Mouse (Mus musculus) bone marrow, adult 2 months (tissue): Measurements from ENCODE around the gene Sbpl. TPM values are rescaled to one million over a fixed set of nuclear protein-coding genes. Genes with fewer than 3 reads are reported as not detected.
"Not testable (repeated sequence)": the region's sequence is repeated elsewhere in the genome, so short reads cannot be mapped to it uniquely, and the experiment has no call there.

Source experiments
- H3K27ac ChIP-seq: fragments of 200-500 bp; 2 replicates; pipeline ENCODE4 v1.5.1; 2012; ENCODE audit warnings: low read depth, mild to moderate bottlenecking, control low read depth, inconsistent platforms, low read length; ENCODE audit not compliant: control insufficient read depth, poor library complexity, insufficient read depth
- H3K4me1 ChIP-seq: fragments of 200-500 bp; 2 replicates; pipeline ENCODE4 v1.6.1; 2011; ENCODE audit warnings: low read length; ENCODE audit not compliant: control insufficient read depth, insufficient read depth
- H3K4me3 ChIP-seq: fragments of 200-500 bp; replicated peaks from 2 replicates; pipeline ENCODE3; 2011; ENCODE audit warnings: mild to moderate bottlenecking, low read depth, low read length, control low read depth; ENCODE audit not compliant: control insufficient read depth
- CTCF ChIP-seq: fragments of 200-500 bp; IDR thresholded peaks from 2 replicates; pipeline ENCODE4 v1.5.1; 2011; ENCODE audit warnings: low read length, control low read depth; ENCODE audit not compliant: control insufficient read depth, insufficient read depth
- POLR2A ChIP-seq: fragments of 200-500 bp; IDR thresholded peaks from 2 replicates; pipeline ENCODE4 v1.6.1; 2011; ENCODE audit warnings: low read depth, mild to moderate bottlenecking, control low read depth, low read length, borderline replicate concordance; ENCODE audit not compliant: control insufficient read depth
- WGBS: fragments of 180-500 bp; shearing (Covaris S2); methylation state at CpG from one replicate; pipeline ENCODE4 v1.1.7; 2018; 5-methylcytosine and 5-hydroxymethylcytosine counted together
- polyA plus RNA-seq: library from polyadenylated mRNA; stranded (reverse); fragments of >200 nt; gene quantifications from 2 replicates; pipeline ENCODE4 v1.2.4, GENCODE M21; 2011; ENCODE audit warnings: low replicate concordance; ENCODE audit not compliant: missing spikeins, insufficient read depth, insufficient read length

The Sbpl gene
- polyA plus RNA-seq, 1 experiment, result not detected

- 48% methylated on average over 2 of the region's 2 CpGs for WGBS
- Histone ChIP-seq H3K4me3 (no peak overlapping the region), H3K4me1 (no peaks in the 10 kb centered on the region; the same call in 1 of the 2 replicates), H3K27ac (no peak overlapping the region)
- no peak for TF ChIP-seq POLR2A
- TF ChIP-seq CTCF, result peak; percentile 11; the same call in 1 of the 2 replicates
Measured at GRCm38 (mm10) chr17:23968780-23969179, 13.7 kb upstream of the Sbpl start.

DNA sequence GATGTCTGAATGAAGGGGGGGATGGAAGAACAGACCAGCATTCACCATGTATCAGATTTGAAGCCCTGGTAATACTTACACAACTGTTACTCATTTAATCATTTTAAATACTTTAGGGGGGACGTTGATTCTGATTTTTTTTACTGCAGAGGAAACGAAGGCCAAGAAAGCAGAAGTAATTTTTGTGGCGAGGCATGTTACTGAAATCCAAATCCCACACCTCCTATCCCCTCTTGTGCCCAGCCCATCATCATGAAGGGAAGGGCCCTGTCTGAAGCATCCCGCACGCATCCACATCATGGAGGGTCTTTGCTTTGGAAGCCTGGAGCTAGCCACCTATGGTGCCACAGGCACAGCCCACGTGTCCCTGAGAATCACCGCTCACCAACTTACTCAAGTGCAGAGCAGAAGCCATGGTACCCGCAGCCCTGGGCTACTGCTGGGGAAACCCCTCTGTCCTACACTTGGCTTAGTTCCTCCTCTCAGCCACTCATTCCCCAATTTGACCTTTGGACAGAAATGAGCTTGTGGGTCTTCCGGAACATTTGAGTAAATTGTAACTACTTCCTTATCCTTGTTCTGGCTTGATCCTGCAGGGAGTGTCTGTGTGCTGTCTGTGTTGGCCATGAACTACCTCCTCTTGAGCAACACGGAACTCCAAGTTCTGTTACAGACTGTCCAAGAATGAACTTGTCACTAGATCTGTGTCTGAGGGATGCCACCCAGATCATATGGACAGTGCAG is 11.8 kb upstream of the Sbpl start:
- Histone ChIP-seq H3K27ac (no peak overlapping the region), H3K4me1 (no peaks in the 10 kb centered on the region; the same call in 1 of the 2 replicates), H3K4me3 (no peak overlapping the region)
- no peak for TF ChIP-seq POLR2A
- TF ChIP-seq CTCF, result no peak
- WGBS, result 10% methylated on average over 10 of the region's 10 CpGs

DNA sequence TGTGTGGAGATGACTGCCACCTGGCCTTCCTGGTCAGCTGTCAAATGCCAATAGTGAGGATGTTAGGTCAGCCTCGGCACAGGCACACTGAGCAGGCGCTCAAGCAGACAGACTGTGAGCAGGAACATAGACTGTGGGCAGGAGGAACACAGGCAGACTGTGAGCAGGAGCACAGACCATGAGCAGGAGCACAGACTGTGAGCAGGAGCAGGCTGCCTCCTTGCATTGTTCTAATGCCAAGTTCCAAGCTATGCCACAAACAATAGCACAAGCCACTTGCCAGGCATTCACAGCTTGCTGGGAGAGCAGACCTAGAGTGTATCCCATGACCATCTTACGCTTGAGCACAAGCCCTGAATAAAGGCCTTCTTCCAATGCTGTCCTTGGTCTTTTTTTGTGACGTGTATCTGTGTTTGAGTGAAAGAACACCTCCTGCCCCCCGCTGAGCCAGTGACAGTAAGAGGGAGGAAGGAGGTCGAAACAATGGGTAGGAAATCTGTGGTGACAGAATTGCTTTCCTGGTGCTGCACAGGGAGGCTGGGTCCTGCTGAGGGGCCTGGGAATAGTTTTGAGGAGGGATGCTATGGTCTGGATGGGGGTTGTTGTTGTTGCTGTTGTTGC is 10.8 kb upstream of the Sbpl start:
- Histone ChIP-seq H3K4me1 (no peaks in the 10 kb centered on the region; the same call in 1 of the 2 replicates), H3K4me3 (no peak overlapping the region), H3K27ac (no peak overlapping the region)
- 46% methylated on average over 6 of the region's 6 CpGs for WGBS
- TF ChIP-seq CTCF (no peak), POLR2A (no peak)

GRCm38 (mm10) chr17:23961573-23962122 is 6.6 kb upstream of the Sbpl start:
- TF ChIP-seq CTCF (no peak), POLR2A (no peak)
- 38% methylated on average over 4 of the region's 4 CpGs for WGBS
- no peaks in the 10 kb centered on the region; the same call in 1 of the 2 replicates for H3K4me1 ChIP-seq
- no peak overlapping the region for H3K4me3 ChIP-seq
- no peak overlapping the region for H3K27ac ChIP-seq

GRCm38 (mm10) chr17:23960084-23960738 is 5.1 kb upstream of the Sbpl start:
- TF ChIP-seq POLR2A (no peak), CTCF (peak; percentile 99)
- Histone ChIP-seq H3K4me1 (no peaks in the 10 kb centered on the region), H3K4me3 (no peak overlapping the region), H3K27ac (no peak overlapping the region)
- WGBS, result 37% methylated on average over 3 of the region's 3 CpGs

- not testable (repeated sequence) for H3K4me1 ChIP-seq, H3K4me3 ChIP-seq, H3K27ac ChIP-seq
- WGBS, result 73% methylated on average over 4 of the region's 4 CpGs
Measured at GRCm38 (mm10) chr17:23950828-23951227, 4.2 kb downstream of the Sbpl start.

DNA sequence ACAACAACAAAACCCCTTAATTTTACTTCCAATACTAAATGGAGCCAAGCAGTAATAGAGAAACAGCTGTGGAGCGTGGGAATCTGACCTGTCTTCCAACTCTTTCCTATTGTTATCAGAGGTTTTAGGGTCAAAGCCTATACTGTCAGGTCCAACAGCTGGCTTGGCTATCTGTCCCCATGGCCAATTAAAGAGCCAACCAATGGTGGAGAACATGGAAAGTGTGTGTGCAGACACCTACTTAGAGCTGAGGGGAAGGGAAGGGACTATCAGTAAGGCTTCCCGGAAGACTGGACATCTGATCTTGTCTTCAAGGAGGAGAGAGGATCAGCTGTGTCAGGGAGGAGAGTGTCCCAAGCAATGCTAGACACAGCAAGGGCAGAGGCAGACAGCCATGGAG is 6.0 kb downstream of the Sbpl start:
- 84% methylated on average over 2 of the region's 2 CpGs for WGBS
- no peak overlapping the region for H3K4me3 ChIP-seq

GRCm38 (mm10) chr17:23947486-23947885 is 7.6 kb downstream of the Sbpl start:
- WGBS, result 79% methylated on average over 4 of the region's 4 CpGs
- not testable (repeated sequence) for H3K27ac ChIP-seq, H3K4me1 ChIP-seq, H3K4me3 ChIP-seq

More for the DNA sequence above, 6.0 kb downstream of the Sbpl start:
- no peak for TF ChIP-seq POLR2A
- no peaks in the 10 kb centered on the region for H3K4me1 ChIP-seq
- no peak overlapping the region for H3K27ac ChIP-seq

DNA sequence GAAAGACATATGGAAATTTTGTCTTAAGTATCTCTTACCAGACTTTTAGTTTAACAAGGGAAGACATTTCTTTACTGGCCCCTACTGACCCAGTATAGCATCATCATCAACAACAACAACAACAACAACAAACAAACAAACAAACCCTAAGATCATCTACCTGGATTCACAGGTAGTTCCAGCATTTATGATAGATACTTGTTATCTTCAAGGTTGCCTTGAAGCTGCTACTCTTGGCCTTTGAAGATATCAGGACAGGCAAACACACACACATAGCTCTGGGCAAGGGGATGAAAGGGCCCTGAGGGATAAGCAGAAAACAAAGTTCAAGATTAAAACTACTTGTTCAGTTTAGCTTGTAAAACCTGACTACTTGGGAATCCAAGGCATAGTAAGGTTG is 13.7 kb downstream of the Sbpl start, which contains the start of gene Sbp:
Sbp (plus strand) TSS at position 301 of the 400 bp plus-strand sequence.
- no peaks in the 10 kb centered on the region for H3K4me1 ChIP-seq
- H3K27ac ChIP-seq, result no peak within 1 kb of the TSS
- no peak within 1 kb of the TSS for H3K4me3 ChIP-seq
- no peak for TF ChIP-seq CTCF
- TF ChIP-seq POLR2A, result no peak
